Mouse (Mus musculus): Measurements from ENCODE around the gene Alox15.
"Not testable (repeated sequence)": the region's sequence is repeated elsewhere in the genome, so short reads cannot be mapped to it uniquely, and the experiment has no call there.

The Alox15 gene

GRCm38 (mm10) chr11:70351868-70352267 lies at the start of gene Alox15:
Alox15 (minus strand) TSS chr11:70352031.
- DNase-seq, result no peak

GRCm38 (mm10) chr11:70389421-70389820 lies 37.6 kb upstream of the Alox15 start:
- DNase-seq, result no peak

- DNase-seq, result no peak
Measured at GRCm38 (mm10) chr11:70387436-70387835, 35.6 kb upstream of the Alox15 start.

- DNase-seq, result no peak
Measured at GRCm38 (mm10) chr11:70384136-70384535, 32.3 kb upstream of the Alox15 start.

GRCm38 (mm10) chr11:70381330-70381729 lies 29.5 kb upstream of the Alox15 start:
- no peak for DNase-seq

GRCm38 (mm10) chr11:70380478-70381005 lies 28.7 kb upstream of the Alox15 start:
- no peak for DNase-seq

GRCm38 (mm10) chr11:70376054-70376453 lies 24.2 kb upstream of the Alox15 start:
- no peak for DNase-seq

GRCm38 (mm10) chr11:70374302-70374701 lies 22.5 kb upstream of the Alox15 start:
- no peak for DNase-seq

- DNase-seq, result no peak
Measured at GRCm38 (mm10) chr11:70372849-70373557, 21.2 kb upstream of the Alox15 start.

GRCm38 (mm10) chr11:70372396-70372795 lies 20.6 kb upstream of the Alox15 start:
- no peak for DNase-seq

GRCm38 (mm10) chr11:70368626-70369025 lies 16.8 kb upstream of the Alox15 start:
- not testable (repeated sequence) for DNase-seq

GRCm38 (mm10) chr11:70367701-70368100 lies 15.9 kb upstream of the Alox15 start:
- DNase-seq, result not testable (repeated sequence)

GRCm38 (mm10) chr11:70348630-70349029 lies 3.2 kb downstream of the Alox15 start:
- no peak for DNase-seq

GRCm38 (mm10) chr11:70347861-70348260 lies 4.0 kb downstream of the Alox15 start:
- DNase-seq, result no peak

- DNase-seq, result no peak
Measured at GRCm38 (mm10) chr11:70345546-70345945, 6.3 kb downstream of the Alox15 start.

- DNase-seq, result no peak
Measured at GRCm38 (mm10) chr11:70345061-70345460, 6.8 kb downstream of the Alox15 start.

GRCm38 (mm10) chr11:70339481-70339880 lies 12.3 kb downstream of the Alox15 start:
- DNase-seq, result no peak

- DNase-seq, result peak; percentile 11
Measured at GRCm38 (mm10) chr11:70334477-70334876, 17.4 kb downstream of the Alox15 start.

GRCm38 (mm10) chr11:70324726-70325125 lies 27.1 kb downstream of the Alox15 start:
- DNase-seq, result no peak

GRCm38 (mm10) chr11:70322528-70322927 lies 29.3 kb downstream of the Alox15 start, which contains the start of gene Alox12e:
Alox12e (minus strand) TSS chr11:70322628.
- DNase-seq, result no peak

- DNase-seq, result no peak
Measured at GRCm38 (mm10) chr11:70321664-70322063, 30.2 kb downstream of the Alox15 start.

- DNase-seq, result no peak
Measured at GRCm38 (mm10) chr11:70319614-70320013, 32.2 kb downstream of the Alox15 start.

GRCm38 (mm10) chr11:70313833-70314232 lies 38.0 kb downstream of the Alox15 start:
- DNase-seq, result no peak

GRCm38 (mm10) chr11:70309341-70309740 lies 42.5 kb downstream of the Alox15 start:
- peak; percentile 60 for DNase-seq

- DNase-seq, result no peak
Measured at GRCm38 (mm10) chr11:70308296-70308695, 43.5 kb downstream of the Alox15 start.
